In genomic region chr1:72219116-72219515, GRCm38 (mm10) we compare ENCODE assay signal across 25 mouse cellular contexts. TPM values are rescaled to one million over a fixed set of nuclear protein-coding genes. Genes with fewer than 3 reads are reported as not detected.
DNase-seq lines count a peak whose midpoint lies in the region; ATAC-seq and TF ChIP-seq lines count a peak whose summit lies in the region.
"Had no signal": no experiment of that assay in that cellular context is flagged by ENCODE, and none has a peak within 500 bp of the region (broad histone marks: within the 10 kb centered on the region; RNA-seq: fewer than 3 reads in every experiment).

No protein-coding gene starts in this region.

- peak; percentile 44 for DNase-seq in liver, adult 2 months (ENCODE audit: extremely low read depth, low read depth, low spot score)
- DNase-seq in liver: no peak
- peak; percentile 32 for DNase-seq in ES-CJ7 (ENCODE audit: low read depth, low spot score)
- DNase-seq in cerebellum, postnatal 10 days: no peak
- no peak for DNase-seq in cerebellum, adult 11 months
- DNase-seq in lung, postnatal 14 days: no peak
- DNase-seq: adrenal gland, postnatal 10 days; cerebellum, adult 18-20 months; cerebellum, adult 9-11 months; embryo, embryonic 11 days; gastrocnemius, postnatal 36 days; heart, adult 18-20 months; heart, postnatal 10 days; heart, postnatal 4 days had no signal

- H3K27me3 ChIP-seq in liver, adult 2 months (ENCODE audit: control insufficient read depth, insufficient read depth, low read length): no peaks in the 10 kb centered on the region
- H3K27me3 ChIP-seq in liver, embryonic 15.5 days: peaks cover 31% of the 10 kb centered on the region
- H3K27me3 ChIP-seq in stomach, embryonic 16.5 days (ENCODE audit: control insufficient read depth, insufficient read depth, low read length): peaks cover 6% of the 10 kb centered on the region; the same call in 1 of the 2 replicates
- H3K27me3 ChIP-seq: CH12.LX had no signal

- H3K4me1 ChIP-seq in liver, adult 2 months (ENCODE audit: control insufficient read depth, insufficient read depth, low read length): 0 out of 2 replicates have a peak, but pooled peaks cover 3% of the 10 kb centered on the region
- no peaks in the 10 kb centered on the region; the same call in none of the 2 replicates for H3K4me1 ChIP-seq in liver, embryonic 15.5 days (replicated peaks)
- H3K4me1 ChIP-seq in stomach, embryonic 16.5 days (ENCODE audit: control insufficient read depth, insufficient read depth, low read length): no peaks in the 10 kb centered on the region
- H3K4me1 ChIP-seq: hindbrain, embryonic 13.5 days had no signal

- 7% methylated on average over 2 of the region's 2 CpGs for WGBS in liver, adult 2 months
- WGBS in liver, embryonic 15.5 days (ENCODE audit: insufficient replicate concordance): 50% methylated on average over 2 of the region's 2 CpGs
- WGBS in stomach, embryonic 16.5 days: 13% methylated on average over 2 of the region's 2 CpGs

- no peaks in the 10 kb centered on the region for H3K79me2 ChIP-seq in liver, adult 2 months (ENCODE audit: control insufficient read depth, insufficient read depth, low read length)

- peak; percentile 45; the same call in 1 of the 2 replicates for ATAC-seq in liver, embryonic 15.5 days (ENCODE audit: insufficient read depth)
- ATAC-seq in stomach, embryonic 16.5 days (ENCODE audit: insufficient read depth, low FRiP score): peak; percentile 68; the same call in 1 of the 2 replicates
- ATAC-seq: forebrain, embryonic 14.5 days; hindbrain, postnatal 0 days had no signal

- TF ChIP-seq POLR2A in liver, adult 2 months (IDR thresholded peaks at IDR 0.05; ENCODE audit: extremely low read depth, insufficient read depth, low read length): no peak

- no peak overlapping the region for H3K4me3 ChIP-seq in liver, adult 2 months (ENCODE audit: insufficient read depth, low read depth, low read length)
- no peak overlapping the region for H3K4me3 ChIP-seq in liver, embryonic 15.5 days (replicated peaks)
- H3K4me3 ChIP-seq in stomach, embryonic 16.5 days (replicated peaks; ENCODE audit: low read length): no peak overlapping the region
- H3K4me3 ChIP-seq: embryonic facial prominence, embryonic 15.5 days; erythroblast, embryonic 14.5 days; forebrain, embryonic 10.5 days; heart, embryonic 10.5 days; hindbrain, embryonic 13.5 days had no signal

- H3K9me3 ChIP-seq in liver, embryonic 15.5 days (replicated peaks): no peaks in the 10 kb centered on the region
- no peaks in the 10 kb centered on the region for H3K9me3 ChIP-seq in stomach, embryonic 16.5 days (replicated peaks; ENCODE audit: control insufficient read depth, low read length)
- H3K9me3 ChIP-seq: embryonic facial prominence, embryonic 15.5 days; forebrain, embryonic 10.5 days; G1E; heart, embryonic 10.5 days; hindbrain, embryonic 13.5 days had no signal

- TF ChIP-seq CTCF in liver, adult 2 months (IDR thresholded peaks at IDR 0.05; ENCODE audit: low read depth, low read length): no peak

- H3K36me3 ChIP-seq in liver, adult 2 months (ENCODE audit: control insufficient read depth, insufficient read depth, low read length): no peaks in the 10 kb centered on the region
- no peaks in the 10 kb centered on the region for H3K36me3 ChIP-seq in liver, embryonic 15.5 days (replicated peaks)
- H3K36me3 ChIP-seq in stomach, embryonic 16.5 days (ENCODE audit: control insufficient read depth, insufficient read depth, low read length): no peaks in the 10 kb centered on the region
- H3K36me3 ChIP-seq: embryonic facial prominence, embryonic 15.5 days; forebrain, embryonic 10.5 days; G1E; heart, embryonic 10.5 days; hindbrain, embryonic 13.5 days had no signal

- no peak overlapping the region for H3K9ac ChIP-seq in liver, adult 2 months (ENCODE audit: low read depth, low read length)
- no peak overlapping the region for H3K9ac ChIP-seq in liver, embryonic 15.5 days
- no peak overlapping the region for H3K9ac ChIP-seq in stomach, embryonic 16.5 days (ENCODE audit: low read length)
- H3K9ac ChIP-seq: embryonic facial prominence, embryonic 15.5 days; hindbrain, embryonic 13.5 days had no signal

- no peak overlapping the region for H3K4me2 ChIP-seq in liver, embryonic 15.5 days
- no peak overlapping the region for H3K4me2 ChIP-seq in stomach, embryonic 16.5 days (ENCODE audit: low read depth, low read length)
- H3K4me2 ChIP-seq: embryonic facial prominence, embryonic 15.5 days; hindbrain, embryonic 13.5 days had no signal

- H3K27ac ChIP-seq in liver, adult 2 months (replicated peaks; ENCODE audit: insufficient read depth, low read depth, low read length): no peak overlapping the region
- H3K27ac ChIP-seq in liver, embryonic 15.5 days (replicated peaks): no peak overlapping the region
- no peak overlapping the region for H3K27ac ChIP-seq in stomach, embryonic 16.5 days (ENCODE audit: low read length)
- H3K27ac ChIP-seq: embryonic facial prominence, embryonic 15.5 days; forebrain, embryonic 10.5 days; heart, embryonic 10.5 days; hindbrain, embryonic 13.5 days; hindbrain, postnatal 0 days had no signal

RNA-seq across cellular contexts. Expression of gene Mreg, which starts 7.0 kb away (rescaled TPM):
- total RNA-seq in liver, adult 2 months (2014; rRNA removed): 19.5 and 27.9 TPM in 2 replicates
- polyA plus RNA-seq in liver, adult 2 months (2012; rRNA removed): 43.1 and 56.6 TPM in 2 replicates
- polyA plus RNA-seq in liver, embryonic 15.5 days (2015; fragmentation: Nextera tagmentation; extraction: Ambion mirVana): 7.6 and 8.1 TPM in 2 replicates
- 12.4 and 14.4 TPM in 2 replicates for polyA plus RNA-seq in stomach, embryonic 16.5 days (2015; fragmentation: Nextera tagmentation; extraction: Ambion mirVana)
- polyA plus RNA-seq: G1E had no signal

Comparison
In these comparisons a context has a peak if more than half of its experiments do, and no peak if none do; other contexts are left out.
1. DNase-seq: peak in liver, adult 2 months (single experiment) and ES-CJ7 (single experiment); none in liver (single experiment), cerebellum, postnatal 10 days (0 of 2), cerebellum, adult 11 months (single experiment) and lung, postnatal 14 days (single experiment).